Mouse (Mus musculus) liver, adult 2 months (tissue): ENCODE measurements around the gene Mcu.

ENCODE experiments used
- CTCF ChIP-seq: fragments of 200-500 bp; IDR thresholded peaks from 2 replicates; pipeline ENCODE4 v1.5.1; 2011; ENCODE audit warnings: low read depth, low read length, control low read depth
- POLR2A ChIP-seq: fragments of 200-500 bp; IDR thresholded peaks from 2 replicates; pipeline ENCODE4 v1.6.1; 2011; ENCODE audit warnings: low read length, control low read depth; ENCODE audit not compliant: insufficient read depth; ENCODE audit errors: extremely low read depth

GRCm38 (mm10) chr10:59429448-59430135, 186.9 kb downstream of the Mcu start:
- no peak for TF ChIP-seq POLR2A
- no peak for TF ChIP-seq CTCF
